Mouse (Mus musculus) cortical plate, adult 2 months (tissue): ENCODE measurements at regions not wholly inside any gene's neighbourhood (a gene's known extent, or its start where the extent isn't known, plus 50 kb on each side); places are given as distances from the start of the nearest gene placed in this dataset.

Experiments used
- CTCF ChIP-seq: fragments of 200-500 bp; IDR thresholded peaks from 2 replicates; pipeline ENCODE4 v1.5.1; 2011; ENCODE audit warnings: mild to moderate bottlenecking, control low read depth, low read length; ENCODE audit not compliant: insufficient read depth; ENCODE audit errors: extremely low read depth
- POLR2A ChIP-seq: fragments of 200-500 bp; IDR thresholded peaks from 2 replicates; pipeline ENCODE4 v1.6.1; 2011; ENCODE audit warnings: mild to moderate bottlenecking, low read length, control low read depth; ENCODE audit not compliant: insufficient read depth; ENCODE audit errors: extremely low read depth

DNA sequence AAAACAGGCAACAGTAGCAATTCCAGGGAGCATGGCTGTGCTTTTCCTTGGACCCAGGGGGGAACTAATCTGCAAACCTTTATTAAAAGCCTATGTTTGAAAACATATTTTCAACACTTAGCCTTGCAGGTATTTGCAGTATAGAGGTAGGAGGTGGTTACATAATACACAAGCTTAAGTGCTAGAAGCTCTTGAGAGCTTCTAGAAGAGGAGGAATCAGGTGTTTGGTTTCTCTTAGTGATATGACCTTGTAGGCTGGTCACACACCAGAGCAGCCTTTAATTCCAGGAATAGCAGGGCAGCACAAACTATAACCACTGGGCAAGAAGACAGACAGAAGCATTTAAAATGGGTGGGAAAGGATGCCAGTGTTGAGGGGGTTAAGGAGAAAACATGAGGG, 201.7 kb upstream of the Nt5c1b start:
- TF ChIP-seq POLR2A (no peak), CTCF (no peak)
